Mouse (Mus musculus) central nervous system, embryonic 11.5 days (tissue): Measurements from ENCODE around the gene Dyx1c1. TPM values are rescaled to one million over a fixed set of nuclear protein-coding genes. Genes with fewer than 3 reads are reported as not detected.

ENCODE experiments used
- polyA plus RNA-seq: library from polyadenylated mRNA; depleted of rRNA; stranded (reverse); fragments of >200 nt; gene quantifications from 2 replicates; pipeline ENCODE4 v1.2.3, GENCODE M21; 2012; rRNA removed

The Dyx1c1 gene
- polyA plus RNA-seq = 1.9 and 2.8 TPM in 2 replicates

DNA sequence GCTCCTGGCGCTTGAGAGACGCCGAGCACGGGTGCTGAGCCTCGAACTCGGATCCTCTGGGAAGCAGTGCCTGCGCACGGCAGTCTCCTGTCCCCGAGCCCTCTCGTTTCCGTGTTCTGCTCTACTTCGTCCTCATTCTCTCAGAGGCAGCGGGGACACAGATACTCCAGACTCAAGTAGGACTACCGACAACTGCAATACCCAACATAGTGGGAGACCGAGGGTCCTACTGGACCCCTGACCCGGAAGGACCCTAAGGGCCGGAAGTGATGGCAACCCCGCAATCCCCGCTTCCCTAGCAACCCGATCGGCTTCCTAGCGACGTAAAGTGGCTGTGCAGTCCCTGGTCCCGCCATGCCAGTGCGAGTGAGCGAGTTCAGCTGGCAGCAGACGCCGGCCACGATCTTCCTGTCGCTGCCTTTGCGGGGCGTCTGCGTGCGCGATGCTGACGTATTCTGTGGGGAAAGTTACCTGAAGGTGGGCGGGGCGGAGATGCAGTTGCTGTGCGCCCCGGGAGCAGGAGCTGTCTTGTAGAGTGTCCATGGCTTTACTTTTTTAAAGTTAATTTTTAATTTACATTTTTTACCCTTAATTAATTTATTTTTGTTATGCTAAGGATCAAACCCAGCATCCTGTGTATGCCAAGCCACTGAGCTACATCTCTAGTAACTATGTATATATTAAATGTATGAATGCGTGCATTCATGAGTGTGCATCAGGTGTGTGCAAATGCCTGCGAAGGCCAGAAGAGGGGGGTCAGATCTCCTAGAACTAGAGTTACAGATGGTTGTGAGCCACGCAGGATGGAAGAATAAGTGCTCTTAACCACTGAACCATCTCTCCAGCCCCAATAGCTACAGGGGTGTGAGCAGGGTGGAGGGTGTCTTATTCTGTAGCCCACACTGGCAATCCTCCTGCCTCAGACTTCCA lies at the start of gene Dyx1c1, which contains the start of gene Gm44503:
Gene Dyx1c1 (plus strand): TSS at position 265 of the 930 bp plus-strand sequence.
Gene Gm44503 (plus strand): TSS at position 332 of the 930 bp plus-strand sequence.

DNA sequence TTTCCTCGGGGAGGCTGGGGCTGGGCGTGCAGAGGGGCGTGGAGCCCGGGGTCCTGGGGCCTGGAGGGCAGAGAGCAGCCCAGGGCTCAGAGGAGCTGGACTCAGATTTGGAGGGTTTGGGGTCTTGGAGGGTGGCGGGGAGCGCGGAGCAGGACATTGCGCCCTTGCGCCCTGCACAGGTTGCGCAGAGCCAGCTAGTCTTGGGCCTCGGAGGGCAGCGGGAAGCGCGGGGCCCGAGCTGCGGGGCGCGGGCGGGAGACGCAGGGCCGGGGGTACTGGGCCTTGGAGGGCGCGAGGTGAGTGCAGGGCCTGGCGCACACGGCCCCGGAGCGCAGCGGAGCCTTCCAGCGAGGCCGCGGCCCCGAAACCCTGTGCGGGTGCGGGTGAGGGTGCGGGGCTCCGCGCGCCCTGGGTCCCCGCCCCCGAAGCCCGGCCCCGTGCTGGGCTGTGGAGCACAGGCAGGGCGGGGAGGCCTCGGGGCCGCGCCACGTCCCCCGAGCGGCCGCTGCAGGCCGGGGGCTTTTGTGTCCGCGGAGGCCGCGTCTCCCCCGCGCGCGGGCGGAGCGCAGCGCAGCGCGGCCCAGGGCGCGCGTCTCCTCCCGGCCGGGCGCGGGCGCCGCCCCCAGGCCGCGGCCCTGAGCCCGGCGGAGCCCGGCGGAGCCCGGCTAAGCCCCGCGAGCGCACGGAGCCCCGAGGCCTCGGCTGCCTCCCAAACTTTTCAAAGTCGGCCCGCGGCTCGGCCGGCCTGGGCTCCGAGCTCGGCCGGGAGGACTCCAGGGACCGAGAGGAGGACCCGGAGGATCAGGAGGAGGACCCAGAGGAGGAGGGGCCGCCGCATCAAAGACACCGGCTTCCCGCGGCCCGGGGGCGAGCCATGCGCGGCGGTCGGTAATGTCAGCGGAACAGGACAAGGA lies 33.3 kb upstream of the Dyx1c1 start, which contains the start of gene Pygo1:
Gene Pygo1 (plus strand): TSS at position 625 of the 914 bp plus-strand sequence.

DNA sequence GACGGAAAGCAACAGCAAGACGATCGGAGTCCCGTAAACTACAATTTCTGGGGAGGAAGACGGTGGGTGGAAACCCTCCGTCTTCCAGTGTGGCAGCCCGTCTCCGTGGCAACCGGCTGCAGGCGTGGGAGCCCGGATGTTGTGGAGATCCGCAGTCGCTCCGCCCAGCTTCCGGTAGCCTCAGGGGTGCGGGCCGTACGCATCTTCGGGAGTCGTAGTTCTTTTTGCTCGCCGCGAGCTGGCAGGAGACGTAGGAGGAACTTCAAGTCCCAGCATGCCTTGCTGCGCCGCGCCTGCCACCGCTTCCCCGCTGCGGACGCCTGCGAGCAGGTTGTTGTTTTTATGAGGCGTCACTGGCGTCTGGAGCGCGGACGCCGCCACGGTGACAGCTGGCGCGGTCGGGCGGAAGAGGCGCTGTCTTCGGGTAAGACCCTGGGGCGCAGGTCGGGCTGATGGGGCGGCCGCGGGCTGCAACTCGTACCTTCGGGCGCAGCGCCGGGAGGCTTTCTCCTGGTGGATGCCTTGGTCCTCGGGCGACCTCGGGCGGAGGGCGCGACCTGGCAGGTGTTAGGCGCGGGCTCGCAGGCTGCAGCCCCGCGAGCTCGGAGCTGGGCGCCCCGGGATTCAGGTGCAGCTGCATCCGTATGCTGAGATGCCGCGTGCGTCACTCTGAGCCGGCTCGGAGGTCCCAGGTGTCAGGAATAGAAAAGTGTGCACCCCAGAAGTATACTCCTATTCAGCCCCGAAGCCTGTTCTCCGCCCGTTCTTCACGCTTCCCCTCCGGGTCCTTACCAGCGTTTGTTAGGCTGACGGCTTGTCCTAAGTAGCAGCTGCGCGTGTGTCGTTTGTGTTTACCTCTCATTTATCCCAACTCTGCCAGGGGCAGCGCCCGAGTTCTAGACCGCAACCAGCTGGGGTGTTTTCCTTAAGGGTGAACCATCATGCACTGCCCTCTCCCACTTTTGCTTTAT lies 26.9 kb downstream of the Dyx1c1 start, which contains the start of the genes Ccpg1os and Ccpg1:
Gene Ccpg1os (minus strand): TSS at position 133 of the 971 bp plus-strand sequence.
Gene Ccpg1 (plus strand): TSS at position 180 of the 971 bp plus-strand sequence.

Other genes with a start within 250 kb of the Dyx1c1 start
- gene Prtg, start 151.9 kb upstream of the Dyx1c1 start, polyA plus RNA-seq = 2.8 and 3.4 TPM in 2 replicates
- 8.5 and 12.7 TPM in 2 replicates for gene Pygo1, start 33.1 kb upstream of the Dyx1c1 start, polyA plus RNA-seq
- not detected in 2 replicates for gene Gm44503, start 67 bp downstream of the Dyx1c1 start, polyA plus RNA-seq
- gene Ccpg1os, start 26.6 kb downstream of the Dyx1c1 start, polyA plus RNA-seq = 16.0 and 18.5 TPM in 2 replicates
- 13.7 and 15.1 TPM in 2 replicates for gene Ccpg1, start 26.6 kb downstream of the Dyx1c1 start, polyA plus RNA-seq
- gene Pigb, start 81.6 kb downstream of the Dyx1c1 start, polyA plus RNA-seq = 9.3 and 18.2 TPM in 2 replicates
- 1.9 and 3.9 TPM in 2 replicates for gene Rab27a, start 86.1 kb downstream of the Dyx1c1 start, polyA plus RNA-seq
- gene Khdc3, start 143.1 kb downstream of the Dyx1c1 start, polyA plus RNA-seq = 0.15 TPM in 1 of 2 replicates, not detected in the other
- not detected in 2 replicates for gene Gm20509, start 143.7 kb downstream of the Dyx1c1 start, polyA plus RNA-seq
- gene Rsl24d1, start 154.6 kb downstream of the Dyx1c1 start, polyA plus RNA-seq = 106 and 132 TPM in 2 replicates